Mouse (Mus musculus) heart, postnatal 25 days (tissue): Measurements from ENCODE around the gene Ahcy. TPM values are rescaled to one million over a fixed set of nuclear protein-coding genes. Genes with fewer than 3 reads are reported as not detected.
"Not testable (repeated sequence)": the region's sequence is repeated elsewhere in the genome, so short reads cannot be mapped to it uniquely, and the experiment has no call there.

Source experiments
- DNase-seq: peaks from one replicate; pipeline ENCODE4 v3.0.0; 2022; ENCODE audit warnings: low spot score
- intact Hi-C: fragments of 180-260 bp; cut with DNase I; formaldehyde crosslinking; loops from one replicate; pipeline ENCODE4 v1.15.1; 2025
- total RNA-seq, 2 experiments: library from RNA; stranded (reverse); gene quantifications; 2 replicates each; pipeline ENCODE4 v1.2.3; 2021

Ahcy gene
- total RNA-seq, 2 experiments from 2014 or later: 10.9 to 11.3 TPM

- DNase-seq: no peak
- intact Hi-C loops: loop anchor here (5.0 kb wide), 2 partner anchors 88 to 118 kb away; no protein-coding TSS in a partner anchor
Measured at GRCm38 (mm10) chr2:155079500-155080178, 5.3 kb upstream of the Ahcy start.

GRCm38 (mm10) chr2:155075649-155076048, 1.4 kb upstream of the Ahcy start:
- no peak for DNase-seq
- intact Hi-C loops: no loop called here

DNA sequence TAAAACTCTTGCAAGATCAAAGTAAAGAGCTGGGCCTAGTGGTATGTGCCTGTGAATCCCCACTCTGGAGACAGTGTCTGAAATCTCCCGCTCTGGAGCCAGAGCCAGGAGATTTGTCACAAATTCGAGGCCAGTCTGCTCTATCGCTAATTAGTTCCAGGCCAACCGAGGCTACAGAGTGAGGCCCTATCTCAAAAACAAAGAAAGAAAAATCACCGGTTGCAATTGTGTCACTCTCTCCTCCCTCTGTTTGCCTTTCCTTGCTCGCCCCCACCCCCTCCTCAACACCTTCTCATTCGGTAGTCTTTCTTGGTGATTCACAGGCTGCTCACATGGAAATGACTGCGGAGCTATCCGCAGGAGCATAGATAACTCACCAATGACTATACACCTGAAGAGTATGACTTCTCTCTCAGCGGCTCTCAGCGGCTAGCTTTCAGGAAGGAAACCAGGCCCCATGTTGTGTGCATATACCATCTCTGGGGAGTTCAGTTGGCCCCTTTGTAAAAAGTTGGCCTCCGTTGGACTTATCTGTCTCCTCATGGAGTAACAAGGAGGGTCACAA, 551 bp upstream of the Ahcy start:
- DNase-seq: no peak
- intact Hi-C loops: loop anchor here (5.0 kb wide), 1 partner anchor 57 kb away; the partner anchor contains the start of gene Itch

GRCm38 (mm10) chr2:155073347-155073746, 950 bp downstream of the Ahcy start:
- intact Hi-C loops: loop anchor here (5.0 kb wide), 1 partner anchor 59 kb away; the partner anchor contains the start of gene Itch
- DNase-seq: no peak

GRCm38 (mm10) chr2:155072353-155073145, 1.7 kb downstream of the Ahcy start:
- intact Hi-C loops: loop anchor here (5.0 kb wide), 1 partner anchor 60 kb away; the partner anchor contains the start of gene Itch
- DNase-seq: no peak

GRCm38 (mm10) chr2:155071027-155071426, 3.3 kb downstream of the Ahcy start:
- intact Hi-C loops: loop anchor here (5.0 kb wide), 1 partner anchor 61 kb away; the partner anchor contains the start of gene Itch

DNA sequence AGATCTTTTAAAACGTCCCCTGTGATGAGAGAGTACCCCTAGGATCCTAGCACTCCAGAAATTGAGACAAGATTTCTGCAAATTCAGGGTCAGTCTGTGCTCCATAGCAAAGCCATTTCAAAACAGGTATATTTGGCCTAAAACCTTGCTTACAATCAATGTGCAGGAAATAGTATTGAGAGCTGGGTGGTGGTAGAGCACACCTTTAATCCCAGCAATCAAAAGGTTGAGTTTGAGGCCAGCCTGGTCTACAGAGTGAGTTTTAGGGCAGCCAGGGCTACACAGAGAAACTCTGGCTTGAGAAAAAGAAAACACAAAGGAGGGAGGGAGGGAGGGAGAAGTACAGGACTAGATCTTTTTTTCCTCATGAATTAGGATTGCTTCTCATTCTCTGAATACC, 16.9 kb downstream of the Ahcy start:
- intact Hi-C loops: no loop called here
- DNase-seq: no peak

More at GRCm38 (mm10) chr2:155071027-155071426, 3.3 kb downstream of the Ahcy start:
- no peak for DNase-seq

DNA sequence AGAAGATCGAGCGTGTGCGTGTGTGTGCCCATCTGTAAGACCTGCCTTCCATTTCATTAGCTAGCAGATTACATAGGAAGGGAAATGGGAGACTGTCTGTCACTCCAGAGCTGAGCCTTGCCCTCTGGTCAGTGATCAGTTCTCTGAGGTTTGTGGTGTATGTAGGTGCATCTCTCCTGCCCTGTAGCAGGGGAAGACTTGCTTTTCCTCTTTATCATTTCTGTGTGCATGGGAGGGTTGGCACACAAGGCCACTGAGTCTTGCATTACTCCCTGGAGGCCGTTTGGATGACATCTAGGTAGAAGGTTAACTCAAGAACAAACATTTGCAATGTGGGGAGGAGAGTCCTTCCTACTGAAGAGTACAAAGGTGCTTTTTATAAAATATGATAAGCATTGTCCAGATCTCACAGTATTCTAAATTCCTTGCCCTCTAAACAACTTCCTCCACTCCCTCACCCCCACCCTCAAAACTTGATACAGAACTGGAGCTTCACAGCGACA, 18.2 kb downstream of the Ahcy start:
- intact Hi-C loops: no loop called here

DNA sequence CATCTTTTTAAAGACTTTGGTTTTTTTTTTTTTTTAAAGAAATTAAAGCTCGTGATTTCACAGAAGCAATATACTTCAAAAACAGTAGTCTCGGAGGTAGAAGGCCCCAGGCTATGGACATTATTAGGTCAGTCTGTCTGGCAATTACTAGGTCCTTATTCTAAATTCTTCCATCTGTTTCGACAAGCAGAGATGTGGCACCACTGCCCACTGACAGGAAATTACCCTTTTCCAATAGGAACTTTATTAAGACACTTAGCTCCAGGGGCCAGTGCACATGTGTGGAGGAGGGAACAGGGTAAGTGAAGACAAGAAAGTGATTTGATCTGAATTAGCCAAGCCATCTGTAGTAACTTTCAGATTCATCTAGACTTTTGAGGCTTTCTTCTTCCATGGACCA, 19.6 kb downstream of the Ahcy start:
- no peak for DNase-seq
- intact Hi-C loops: no loop called here

More for the DNA sequence above, 18.2 kb downstream of the Ahcy start:
- DNase-seq: no peak

- intact Hi-C loops: not testable (repeated sequence)
Measured at GRCm38 (mm10) chr2:155053512-155053911, 20.8 kb downstream of the Ahcy start.

DNA sequence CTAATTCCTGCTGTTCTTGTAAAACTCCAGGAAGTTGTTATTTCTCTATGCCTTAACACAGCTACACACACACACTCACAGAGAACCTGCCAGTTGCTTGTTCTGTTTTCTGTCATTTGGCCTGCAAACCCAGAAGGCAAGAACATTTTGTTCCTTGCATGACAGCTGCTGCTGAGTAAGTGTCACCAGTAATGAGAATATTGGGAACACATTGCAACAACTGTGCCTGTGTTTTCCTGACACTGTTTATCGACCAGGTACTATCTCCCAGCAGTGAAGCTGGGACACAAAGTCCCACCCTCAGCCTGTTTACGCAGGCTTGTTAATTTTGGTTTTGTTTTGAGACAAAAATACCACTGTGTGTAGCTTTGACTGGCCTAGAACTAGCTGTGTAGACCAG, 21.6 kb downstream of the Ahcy start:
- DNase-seq: no peak
- intact Hi-C loops: no loop called here

More at GRCm38 (mm10) chr2:155053512-155053911, 20.8 kb downstream of the Ahcy start:
- DNase-seq: not testable (repeated sequence)

DNA sequence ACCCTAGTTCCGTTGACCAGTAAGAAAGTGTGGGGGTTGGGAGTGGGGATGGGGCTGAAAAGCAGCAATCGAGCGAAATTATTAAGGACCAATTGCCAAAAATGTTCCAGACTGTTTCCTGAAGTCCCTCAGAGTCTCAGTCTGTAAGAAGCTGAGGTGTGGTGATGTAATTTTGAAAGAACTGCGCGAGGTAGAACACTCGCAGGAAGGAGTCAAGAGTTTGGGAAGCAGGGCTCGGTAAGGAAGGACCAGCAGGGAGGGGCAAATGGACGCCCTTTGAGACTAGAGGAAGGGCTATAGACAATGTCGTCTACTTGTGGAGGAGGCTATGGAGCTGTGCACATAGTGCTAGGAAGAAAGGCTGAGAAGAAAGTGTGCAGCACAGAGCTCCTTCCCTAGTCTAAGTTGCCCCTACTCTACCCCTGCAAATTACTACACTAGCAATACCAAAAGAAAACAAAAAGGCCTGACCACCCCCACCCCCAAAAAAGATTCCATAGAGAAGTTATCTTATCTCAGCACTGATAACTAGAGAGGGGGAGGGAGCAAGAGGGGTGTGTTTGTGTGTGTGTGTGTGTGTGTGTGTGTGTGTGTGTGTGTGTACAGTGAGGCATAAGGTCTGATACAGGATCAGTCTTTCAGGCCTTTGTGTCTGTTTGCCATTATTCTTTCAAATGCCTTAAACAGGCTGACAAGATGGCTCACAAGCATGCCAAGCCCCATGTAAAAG, 22.5 kb downstream of the Ahcy start:
- intact Hi-C loops: no loop called here
- no peak for DNase-seq

DNA sequence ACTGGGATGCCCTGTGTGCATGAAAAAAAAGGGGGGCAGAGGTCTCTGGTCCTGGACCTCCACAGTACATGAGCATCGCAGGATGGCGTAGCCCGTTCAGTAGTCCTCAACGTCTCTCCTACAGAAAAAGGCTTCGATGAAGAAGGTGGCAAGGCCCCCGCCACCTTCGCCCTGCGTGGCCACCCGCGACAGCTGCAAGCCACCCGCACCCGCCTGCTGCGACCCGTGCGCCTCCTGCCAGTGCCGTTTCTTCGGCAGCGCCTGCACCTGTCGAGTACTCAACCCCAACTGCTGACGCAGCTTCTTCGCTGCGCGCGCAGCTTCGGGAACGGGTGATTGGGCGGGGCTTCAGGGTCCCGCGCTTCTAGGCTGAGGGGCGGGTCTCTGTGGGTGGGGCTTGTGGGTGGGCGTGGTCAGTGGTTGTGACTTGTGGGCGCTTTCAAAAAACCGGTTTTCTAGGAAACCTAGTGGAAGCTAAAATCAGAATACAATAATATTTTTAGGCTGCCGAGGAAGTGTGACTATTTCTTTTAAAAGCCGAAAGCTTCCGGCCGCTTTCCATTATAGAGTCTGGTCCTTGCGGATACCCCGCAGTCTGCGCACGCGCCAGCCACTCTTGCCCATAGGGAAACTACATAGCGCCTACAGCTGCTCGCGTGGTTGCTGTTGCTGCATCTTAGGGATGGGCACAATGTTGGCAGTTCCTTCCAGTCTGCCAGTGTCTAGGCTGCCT, 23.6 kb downstream of the Ahcy start:
- intact Hi-C loops: no loop called here
- peak; percentile 79 for DNase-seq

DNA sequence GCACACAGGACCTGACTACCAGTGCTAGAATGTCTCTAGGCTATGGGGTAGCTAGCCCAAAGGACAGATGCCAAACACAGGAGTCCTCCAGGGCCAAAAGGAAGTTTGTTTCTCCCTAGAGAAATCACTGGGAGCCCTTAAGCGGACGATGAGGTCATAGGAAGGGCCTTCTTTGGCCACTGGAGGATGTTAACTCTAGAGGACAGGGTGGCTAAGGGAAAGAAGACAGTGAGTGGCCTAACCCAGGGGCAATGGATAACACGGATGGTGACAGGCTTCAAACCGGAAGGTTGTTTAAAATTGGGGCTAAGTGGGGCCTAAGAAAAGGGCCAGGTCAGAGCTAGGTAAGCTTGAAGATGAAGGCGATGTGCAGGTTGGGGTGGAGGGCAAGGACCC, 24.2 kb downstream of the Ahcy start:
- intact Hi-C loops: no loop called here
- DNase-seq: no peak

- no peak for DNase-seq
- intact Hi-C loops: no loop called here
Measured at GRCm38 (mm10) chr2:155047452-155048178, 26.7 kb downstream of the Ahcy start.

DNA sequence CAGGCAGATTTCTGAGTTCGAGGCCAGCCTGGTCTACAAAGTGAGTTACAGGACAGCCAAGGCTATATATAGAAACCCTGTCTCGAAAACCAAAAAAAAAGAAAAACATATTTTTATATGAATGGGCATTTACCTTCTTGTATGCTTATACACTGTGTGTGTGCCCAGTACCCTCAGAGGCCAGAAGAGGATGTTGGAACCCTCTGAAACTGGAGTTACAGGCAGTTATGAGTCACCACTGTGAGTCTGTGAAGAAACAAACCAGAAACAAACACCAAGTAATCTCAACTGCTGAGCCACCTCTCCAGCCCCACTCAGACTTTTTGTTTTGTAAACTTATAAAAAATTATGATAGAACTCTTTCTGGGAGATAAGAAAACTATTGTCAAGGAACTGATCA, 27.5 kb downstream of the Ahcy start:
- intact Hi-C loops: no loop called here

DNA sequence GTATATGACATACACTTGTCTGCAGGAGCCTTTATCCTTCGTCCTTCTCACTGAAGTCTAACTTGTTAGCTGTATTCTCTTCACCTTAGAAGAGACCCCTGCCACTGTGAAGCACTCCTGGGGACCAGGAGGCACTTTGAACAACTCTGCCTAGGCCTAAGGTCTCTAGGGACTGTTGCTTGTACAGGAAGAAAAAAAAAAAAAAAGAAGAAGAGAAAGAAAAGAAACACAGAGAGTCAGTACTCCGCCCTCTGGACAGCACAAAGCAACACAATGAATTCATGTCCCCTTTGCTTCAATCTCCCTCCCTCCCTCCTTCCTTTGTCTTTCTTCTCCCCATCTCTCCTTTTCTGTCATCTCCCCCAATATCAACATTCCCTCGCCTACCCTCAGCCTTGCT, 29.2 kb downstream of the Ahcy start:
- intact Hi-C loops: no loop called here
- no peak for DNase-seq

More for the DNA sequence above, 27.5 kb downstream of the Ahcy start:
- no peak for DNase-seq

DNA sequence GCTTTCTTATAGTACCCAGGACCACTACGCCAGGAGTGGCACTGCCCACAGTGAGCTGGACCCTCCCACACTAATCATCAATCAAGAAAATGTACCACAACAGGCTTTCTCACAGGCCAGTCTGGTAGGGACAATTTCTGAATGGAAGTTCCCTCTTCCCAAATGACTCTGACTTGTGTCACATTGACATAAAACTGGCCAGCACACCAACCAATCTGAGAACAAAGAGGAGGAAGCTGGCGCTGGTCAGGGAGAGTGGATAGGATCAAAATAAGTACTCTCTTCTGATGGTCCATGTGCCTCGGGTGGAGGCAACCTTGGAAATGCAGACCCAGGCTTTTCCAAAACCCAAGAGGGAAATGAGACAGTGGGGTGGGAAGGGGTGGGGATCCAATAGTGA, 29.8 kb downstream of the Ahcy start:
- intact Hi-C loops: no loop called here
- no peak for DNase-seq
